24 mouse cellular contexts compared by ENCODE assay signal in the genomic region with DNA sequence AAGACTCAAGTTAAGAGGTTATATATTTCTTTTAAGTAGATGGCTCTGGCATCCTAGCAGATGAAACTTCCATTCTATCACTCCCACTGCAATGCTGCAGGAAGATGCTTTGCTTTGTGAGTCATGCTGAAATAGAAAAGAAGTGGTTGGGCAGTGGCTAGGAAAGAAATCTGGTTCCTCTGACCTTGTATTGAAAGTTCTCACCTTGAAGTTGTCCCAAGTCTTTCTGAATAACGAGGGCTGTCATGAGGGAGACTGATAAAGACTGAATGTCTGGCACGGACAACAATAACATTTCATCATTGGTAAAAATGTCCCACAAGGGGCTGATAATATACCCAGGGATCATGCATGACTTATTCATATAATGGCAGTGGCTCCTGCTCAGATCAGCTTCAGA.
A peak's percentile ranks its signal among the peaks of the same experiment; 100 is the strongest.
DNase-seq lines count a peak whose midpoint lies in the region; ATAC-seq and TF ChIP-seq lines count a peak whose summit lies in the region.
"Had no signal": no experiment of that assay in that cellular context is flagged by ENCODE, and none has a peak within 500 bp of the region (broad histone marks: within the 10 kb centered on the region; RNA-seq: fewer than 3 reads in every experiment).

No protein-coding gene starts in this region.

- intact Hi-C loops in left cerebral cortex, postnatal 25 days (cut with DNase I): no loop called here

- no peak overlapping the region for H3K4me3 ChIP-seq in heart, postnatal 0 days (ENCODE audit: low read depth, low read length)
- H3K4me3 ChIP-seq: embryonic facial prominence, embryonic 12.5 days; embryonic facial prominence, embryonic 15.5 days; forebrain, embryonic 12.5 days; forebrain, embryonic 15.5 days; hindbrain, embryonic 10.5 days; hindbrain, embryonic 13.5 days; intestine, embryonic 15.5 days had no signal

- TF ChIP-seq EP300 in heart, postnatal 0 days (IDR thresholded peaks at IDR 0.05; ENCODE audit: low read depth): no peak

- H3K27ac ChIP-seq in heart, postnatal 0 days (ENCODE audit: low read depth): no peak overlapping the region
- H3K27ac ChIP-seq: embryonic facial prominence, embryonic 12.5 days; embryonic facial prominence, embryonic 15.5 days; forebrain, embryonic 12.5 days; forebrain, embryonic 15.5 days; hindbrain, embryonic 10.5 days; hindbrain, embryonic 13.5 days; intestine, embryonic 15.5 days had no signal

- H3K9me3 ChIP-seq in heart, postnatal 0 days (replicated peaks; ENCODE audit: control insufficient read depth, low read length): no peaks in the 10 kb centered on the region
- H3K9me3 ChIP-seq: embryonic facial prominence, embryonic 12.5 days; embryonic facial prominence, embryonic 15.5 days; forebrain, embryonic 12.5 days; forebrain, embryonic 15.5 days; hindbrain, embryonic 10.5 days; hindbrain, embryonic 13.5 days; intestine, embryonic 15.5 days had no signal

- H3K4me2 ChIP-seq in heart, postnatal 0 days (ENCODE audit: low read depth, low read length): no peak overlapping the region
- H3K4me2 ChIP-seq: embryonic facial prominence, embryonic 12.5 days; embryonic facial prominence, embryonic 15.5 days; forebrain, embryonic 12.5 days; forebrain, embryonic 15.5 days; heart, embryonic 11.5 days; hindbrain, embryonic 13.5 days; intestine, embryonic 15.5 days had no signal

- H3K4me1 ChIP-seq in heart, postnatal 0 days (ENCODE audit: control insufficient read depth, insufficient read depth): no peaks in the 10 kb centered on the region
- H3K4me1 ChIP-seq: embryonic facial prominence, embryonic 12.5 days; embryonic facial prominence, embryonic 15.5 days; forebrain, embryonic 12.5 days; forebrain, embryonic 15.5 days; hindbrain, embryonic 10.5 days; hindbrain, embryonic 13.5 days; intestine, embryonic 15.5 days had no signal

- DNase-seq in adrenal gland, adult (ENCODE audit: inconsistent age in 2 of 2, low spot score in 1 of 2): peak; percentile 3 to 76
- no peak for DNase-seq in adrenal gland, adult 18-20 months (ENCODE audit: low spot score in 2 of 2)
- peak; percentile 10 for DNase-seq in heart, postnatal 0 days (ENCODE audit: low spot score)
- no peak for DNase-seq in heart, adult 11 months
- DNase-seq in adrenal gland, postnatal 14 days: peak; percentile 9
- DNase-seq in left cerebral cortex, postnatal 25 days (ENCODE audit: low spot score in 2 of 2): no peak
- DNase-seq: cerebellum, adult 11 months; cerebellum, adult 2 months; cerebellum, adult 9-11 months; cerebellum, postnatal 25 days; gastrocnemius, postnatal 25 days; heart, postnatal 36 days; kidney, adult 11 months had no signal

- H3K9ac ChIP-seq in heart, postnatal 0 days (replicated peaks; ENCODE audit: low read depth, low read length): no peak overlapping the region
- H3K9ac ChIP-seq: embryonic facial prominence, embryonic 12.5 days; embryonic facial prominence, embryonic 15.5 days; forebrain, embryonic 12.5 days; forebrain, embryonic 15.5 days; hindbrain, embryonic 13.5 days; intestine, embryonic 15.5 days had no signal

- no peaks in the 10 kb centered on the region for H3K27me3 ChIP-seq in heart, postnatal 0 days (ENCODE audit: control insufficient read depth, insufficient read depth, low read length)
- H3K27me3 ChIP-seq: embryonic facial prominence, embryonic 12.5 days; embryonic facial prominence, embryonic 15.5 days; forebrain, embryonic 12.5 days; forebrain, embryonic 15.5 days; hindbrain, embryonic 13.5 days; intestine, embryonic 15.5 days had no signal

- 21% methylated on average over 2 of the region's 2 CpGs for WGBS in heart, postnatal 0 days

- no peak; the same call in 1 of the 2 replicates for ATAC-seq in heart, postnatal 0 days (ENCODE audit: insufficient read depth, low read depth)
- no peak for ATAC-seq in erythroid progenitor cell, adult 5-6 weeks (replicated peaks; ENCODE audit: low FRiP score, poor library complexity, severe bottlenecking)
- ATAC-seq: forebrain, embryonic 15.5 days; hindbrain, embryonic 16.5 days; intestine, embryonic 15.5 days; Patski had no signal

- no peak for TF ChIP-seq CTCF in heart, postnatal 0 days (IDR thresholded peaks at IDR 0.05; ENCODE audit: low read depth)

- no peaks in the 10 kb centered on the region for H3K36me3 ChIP-seq in heart, postnatal 0 days (replicated peaks; ENCODE audit: control insufficient read depth, insufficient read depth, low read length)
- H3K36me3 ChIP-seq: embryonic facial prominence, embryonic 12.5 days; embryonic facial prominence, embryonic 15.5 days; forebrain, embryonic 12.5 days; forebrain, embryonic 15.5 days; hindbrain, embryonic 10.5 days; hindbrain, embryonic 13.5 days; intestine, embryonic 15.5 days had no signal

Comparison
In these comparisons a context has a peak if more than half of its experiments do, and no peak if none do; other contexts are left out.
1. DNase-seq: peak in adrenal gland, adult (2 of 2), heart, postnatal 0 days (single experiment) and adrenal gland, postnatal 14 days (single experiment); none in adrenal gland, adult 18-20 months (0 of 2), heart, adult 11 months (single experiment) and left cerebral cortex, postnatal 25 days (0 of 2).